Mouse (Mus musculus) MEL (cell line): ENCODE measurements at regions not wholly inside any gene's neighbourhood (a gene's known extent, or its start where the extent isn't known, plus 50 kb on each side); places are given as distances from the start of the nearest gene placed in this dataset.

Experiments used
- DNase-seq: peaks from one replicate; pipeline ENCODE4 v3.0.0; 2011; ENCODE audit warnings: low read depth, low spot score
- H3K27ac ChIP-seq: 2 replicates; pipeline ENCODE4 v1.5.1; 2012; ENCODE audit warnings: low read depth, mild to moderate bottlenecking, control low read depth, low read length, moderate library complexity; ENCODE audit not compliant: control insufficient read depth
- H3K27me3 ChIP-seq, 2 experiments: fragments of 150-350 bp in 1 of 2; sonication (generic) in 1 of 2; 2 replicates each; pipeline ENCODE4 v1.6.1; 2012; ENCODE audit warnings: low read length in 2 of 2, mild to moderate bottlenecking in 2 of 2, improper control_type of control experiment in 1 of 2, moderate library complexity in 1 of 2; ENCODE audit not compliant: insufficient read depth in 2 of 2, control insufficient read depth in 1 of 2
- H3K36me3 ChIP-seq, 2 experiments: 2 replicates each; pipeline ENCODE4 v1.6.1; 2012 to 2014; ENCODE audit warnings: low read length in 2 of 2, improper control_type of control experiment in 1 of 2, inconsistent platforms in 1 of 2, mild to moderate bottlenecking in 1 of 2; ENCODE audit not compliant: insufficient read depth in 2 of 2, control insufficient read depth in 1 of 2
- H3K4me1 ChIP-seq, 2 experiments: fragments of 150-350 bp in 1 of 2; sonication (generic) in 1 of 2; 2 replicates each; pipeline ENCODE4 v1.6.1; 2012; ENCODE audit warnings: low read length in 2 of 2, improper control_type of control experiment in 1 of 2, mild to moderate bottlenecking in 1 of 2; ENCODE audit not compliant: insufficient read depth in 2 of 2, control insufficient read depth in 1 of 2
- H3K4me3 ChIP-seq, 2 experiments: fragments of 150-350 bp in 1 of 2; sonication (generic) in 1 of 2; 2 replicates each; pipeline ENCODE4 v1.5.1; 2012; ENCODE audit warnings: low read depth in 2 of 2, low read length in 2 of 2, mild to moderate bottlenecking in 2 of 2, moderate library complexity in 2 of 2, control low read depth in 1 of 2, improper control_type of control experiment in 1 of 2; ENCODE audit not compliant: control insufficient read depth in 1 of 2, insufficient read depth in 1 of 2
- H3K79me2 ChIP-seq: 2 replicates; pipeline ENCODE4 v1.6.1; 2012; ENCODE audit warnings: mild to moderate bottlenecking, low read length, moderate library complexity; ENCODE audit not compliant: control insufficient read depth, poor library complexity, insufficient read depth
- H3K9ac ChIP-seq: 2 replicates; pipeline ENCODE4 v1.6.1; 2012; ENCODE audit warnings: low read depth, mild to moderate bottlenecking, control low read depth, low read length, moderate library complexity; ENCODE audit not compliant: control insufficient read depth, poor library complexity, severe bottlenecking
- H3K9me3 ChIP-seq: fragments of 150-350 bp; sonication (generic); replicated peaks from 2 replicates; pipeline ENCODE4 v1.6.1; 2012; ENCODE audit warnings: mild to moderate bottlenecking, low read length, improper control_type of control experiment, moderate library complexity; ENCODE audit not compliant: insufficient read depth
- BHLHE40 ChIP-seq: IDR thresholded peaks from 2 replicates; pipeline ENCODE4 v1.6.1; 2012; ENCODE audit warnings: low read depth, mild to moderate bottlenecking, inconsistent platforms, low read length, improper control_type of control experiment, borderline replicate concordance
- CHD1 ChIP-seq: IDR thresholded peaks from 2 replicates; pipeline ENCODE4 v1.6.1; 2012; ENCODE audit warnings: low read depth, mild to moderate bottlenecking, inconsistent platforms, low read length, improper control_type of control experiment
- CHD2 ChIP-seq: IDR thresholded peaks from 2 replicates; pipeline ENCODE4 v1.6.1; 2011; ENCODE audit warnings: low read length, improper control_type of control experiment
- CTCF ChIP-seq, 3 experiments: IDR thresholded peaks in 2 of 3; conservative IDR thresholded peaks in 1 of 3; 2 replicates each; pipeline ENCODE4 v1.5.1; 2011 to 2012; ENCODE audit warnings: low read length in 3 of 3, low read depth in 2 of 3, mild to moderate bottlenecking in 2 of 3, improper control_type of control experiment in 1 of 3, inconsistent platforms in 1 of 3, mixed read lengths in 1 of 3, moderate library complexity in 1 of 3; ENCODE audit not compliant: control insufficient read depth in 1 of 3, insufficient read depth in 1 of 3, poor library complexity in 1 of 3, severe bottlenecking in 1 of 3
- E2F4 ChIP-seq: IDR thresholded peaks from 2 replicates; pipeline ENCODE4 v1.6.1; 2011; ENCODE audit warnings: low read depth, low read length, improper control_type of control experiment, borderline replicate concordance
- ELF1 ChIP-seq: IDR thresholded peaks from 2 replicates; pipeline ENCODE4 v1.6.1; 2014; ENCODE audit warnings: low read depth, mild to moderate bottlenecking, inconsistent platforms, low read length, improper control_type of control experiment, moderate library complexity
- EP300 ChIP-seq, 2 experiments: IDR thresholded peaks; 2 replicates each; pipeline ENCODE4 v1.6.1; 2011; ENCODE audit warnings: improper control_type of control experiment in 2 of 2, low read length in 2 of 2, low read depth in 1 of 2, mild to moderate bottlenecking in 1 of 2
- ETS1 ChIP-seq: IDR thresholded peaks from 2 replicates; pipeline ENCODE4 v1.6.1; 2012; ENCODE audit warnings: low read depth, mild to moderate bottlenecking, inconsistent platforms, low read length, improper control_type of control experiment, moderate library complexity
- KAT2A ChIP-seq: conservative IDR thresholded peaks from 2 replicates; pipeline ENCODE4 v1.6.1; 2012; ENCODE audit warnings: low read depth, low read length, improper control_type of control experiment, inconsistent platforms
- MAFK ChIP-seq: IDR thresholded peaks from 2 replicates; pipeline ENCODE4 v1.6.1; 2011; ENCODE audit warnings: low read depth, mild to moderate bottlenecking, low read length, improper control_type of control experiment, borderline replicate concordance
- MAX ChIP-seq: IDR thresholded peaks from 2 replicates; pipeline ENCODE4 v1.6.1; 2011; ENCODE audit warnings: low read length, improper control_type of control experiment
- MAZ ChIP-seq: IDR thresholded peaks from 2 replicates; pipeline ENCODE4 v1.6.1; 2012; ENCODE audit warnings: low read depth, mild to moderate bottlenecking, inconsistent platforms, low read length, improper control_type of control experiment
- MEF2A ChIP-seq: IDR thresholded peaks from 2 replicates; pipeline ENCODE4 v1.6.1; 2014; ENCODE audit warnings: low read depth, mild to moderate bottlenecking, inconsistent platforms, low read length, improper control_type of control experiment; ENCODE audit not compliant: poor library complexity, insufficient replicate concordance, severe bottlenecking; ENCODE audit errors: extremely low read depth
- MYC ChIP-seq: IDR thresholded peaks from 2 replicates; pipeline ENCODE4 v1.6.1; 2011; ENCODE audit warnings: low read depth, mild to moderate bottlenecking, low read length, improper control_type of control experiment, moderate library complexity
- NELFE ChIP-seq: IDR thresholded peaks from 2 replicates; pipeline ENCODE4 v1.6.1; 2011; ENCODE audit warnings: low read depth, low read length, improper control_type of control experiment
- NRF1 ChIP-seq: IDR thresholded peaks from 2 replicates; pipeline ENCODE4 v1.6.1; 2014; ENCODE audit warnings: low read depth, mild to moderate bottlenecking, inconsistent platforms, low read length, improper control_type of control experiment, moderate library complexity; ENCODE audit not compliant: poor library complexity, insufficient read depth, severe bottlenecking
- POLR2A ChIP-seq, 2 experiments: IDR thresholded peaks; 2 replicates each; pipeline ENCODE4 v1.6.1; 2011 to 2012; ENCODE audit warnings: low read length in 2 of 2, mild to moderate bottlenecking in 2 of 2, control low read depth in 1 of 2, improper control_type of control experiment in 1 of 2, low read depth in 1 of 2, moderate library complexity in 1 of 2; ENCODE audit not compliant: control insufficient read depth in 1 of 2, insufficient read depth in 1 of 2, poor library complexity in 1 of 2
- POLR2AphosphoS2 ChIP-seq: IDR thresholded peaks from 2 replicates; pipeline ENCODE4 v1.6.1; 2011; ENCODE audit warnings: low read length, improper control_type of control experiment
- POLR2AphosphoS5 ChIP-seq: IDR thresholded peaks from 2 replicates; pipeline ENCODE4 v1.6.1; 2012; ENCODE audit warnings: low read depth, borderline replicate concordance, mild to moderate bottlenecking, inconsistent platforms, low read length, moderate library complexity, mixed read lengths
- RAD21 ChIP-seq: IDR thresholded peaks from 2 replicates; pipeline ENCODE4 v1.6.1; 2011; ENCODE audit warnings: mild to moderate bottlenecking, low read depth, low read length, improper control_type of control experiment
- SMC3 ChIP-seq: IDR thresholded peaks from 2 replicates; pipeline ENCODE4 v1.6.1; 2011; ENCODE audit warnings: low read depth, low read length, improper control_type of control experiment
- TAL1 ChIP-seq: IDR thresholded peaks from 2 replicates; pipeline ENCODE4 v1.6.1; 2012; ENCODE audit warnings: mild to moderate bottlenecking, inconsistent platforms, low read length, moderate library complexity, mixed read lengths
- TBP ChIP-seq: IDR thresholded peaks from 2 replicates; pipeline ENCODE4 v1.8.0; 2011; ENCODE audit warnings: low read depth, low read length, improper control_type of control experiment
- TCF12 ChIP-seq: IDR thresholded peaks from 2 replicates; pipeline ENCODE4 v1.6.1; 2014; ENCODE audit warnings: low read depth, mild to moderate bottlenecking, inconsistent platforms, low read length, improper control_type of control experiment, moderate library complexity
- UBTF ChIP-seq: IDR thresholded peaks from 2 replicates; pipeline ENCODE4 v1.6.1; 2012; ENCODE audit warnings: low read depth, mild to moderate bottlenecking, inconsistent platforms, low read length, improper control_type of control experiment, moderate library complexity, borderline replicate concordance; ENCODE audit not compliant: insufficient read depth
- USF2 ChIP-seq, 2 experiments: IDR thresholded peaks; 2 replicates each; pipeline ENCODE4 v1.6.1; 2011 to 2012; ENCODE audit warnings: improper control_type of control experiment in 2 of 2, low read length in 2 of 2, borderline replicate concordance in 1 of 2, inconsistent platforms in 1 of 2, low read depth in 1 of 2, mild to moderate bottlenecking in 1 of 2; ENCODE audit not compliant: insufficient read depth in 1 of 2
- ZC3H11A ChIP-seq: IDR thresholded peaks from 2 replicates; pipeline ENCODE4 v1.6.1; 2012; ENCODE audit warnings: low read depth, mild to moderate bottlenecking, inconsistent platforms, low read length, improper control_type of control experiment

DNA sequence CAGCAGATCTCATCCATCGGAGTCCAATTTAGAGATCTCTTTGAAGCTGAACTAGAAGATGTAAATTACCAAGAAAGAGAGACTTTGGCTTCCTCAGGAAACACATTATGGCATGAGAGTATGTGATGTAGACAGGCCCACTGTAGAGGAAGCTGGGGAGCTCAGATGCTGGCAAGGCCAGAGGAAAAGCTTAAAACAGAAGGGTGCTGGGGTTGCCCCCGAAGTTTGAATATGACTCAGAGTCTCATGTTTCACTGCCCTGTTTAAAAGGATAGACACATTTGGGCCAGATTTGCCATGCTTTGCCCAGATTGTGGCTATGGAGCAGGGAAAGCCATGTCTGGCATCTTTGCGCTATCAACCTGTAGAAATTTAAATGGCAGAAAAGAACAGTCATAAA is 705.1 kb downstream of the 5730522E02Rik start:
- no peaks in the 10 kb centered on the region for H3K36me3 ChIP-seq
- DNase-seq, result no peak
- no peak overlapping the region for H3K4me3 ChIP-seq
- no peaks in the 10 kb centered on the region for H3K27me3 ChIP-seq
- no peak overlapping the region for H3K27ac ChIP-seq
- no peaks in the 10 kb centered on the region for H3K4me1 ChIP-seq
- H3K9me3 ChIP-seq, result no peaks in the 10 kb centered on the region
- H3K79me2 ChIP-seq, result no peaks in the 10 kb centered on the region
- TF ChIP-seq NRF1 (no peak), ETS1 (no peak), MAX (no peak), MYC (no peak), POLR2AphosphoS5 (no peak), CTCF (IDR thresholded peaks at IDR 0.05 in 2 of 3, conservative IDR thresholded peaks at IDR 0.05 in 1 of 3; ENCODE audit: control insufficient read depth in 1 of 3, insufficient read depth in 1 of 3, low read depth in 2 of 3, low read length in 3 of 3, poor library complexity in 1 of 3, severe bottlenecking in 1 of 3) (no peak), NELFE (no peak), KAT2A (no peak), ZC3H11A (no peak), CHD1 (no peak), TCF12 (no peak), SMC3 (no peak), POLR2AphosphoS2 (no peak), TAL1 (no peak), BHLHE40 (no peak), E2F4 (no peak), MEF2A (no peak), RAD21 (no peak)
- H3K9ac ChIP-seq, result no peak overlapping the region

DNA sequence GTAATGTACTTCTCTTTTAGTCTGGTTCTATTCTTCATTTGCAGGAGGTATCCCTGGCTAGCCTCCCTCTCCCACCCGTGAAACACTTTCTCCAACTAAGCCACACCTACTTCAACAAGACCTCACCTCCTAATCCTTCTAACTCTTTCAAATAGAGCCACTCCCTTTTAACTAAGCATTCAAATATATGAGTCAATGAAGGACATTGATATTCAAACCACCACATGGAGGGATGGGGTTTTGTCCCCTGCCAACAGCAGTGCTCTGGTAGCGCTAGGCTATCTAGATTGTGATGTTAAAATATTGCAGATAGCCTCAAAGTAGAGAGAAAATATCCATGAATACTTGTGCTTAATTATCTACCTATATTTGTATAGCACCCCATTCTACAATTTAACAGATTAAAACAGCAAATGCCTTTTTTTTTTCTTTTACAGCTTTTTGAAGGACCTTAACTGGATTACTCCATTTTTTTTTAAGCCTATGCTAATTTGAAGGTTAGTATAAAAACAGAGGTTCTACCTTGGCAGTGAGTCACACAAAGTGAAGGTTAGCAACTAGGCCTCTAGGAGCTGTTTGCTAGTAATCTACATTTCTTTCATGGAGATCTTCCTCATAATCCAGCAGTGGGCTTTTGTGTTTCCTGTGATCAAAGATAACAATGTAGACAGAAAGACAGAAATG is 736.7 kb downstream of the 5730522E02Rik start:
- no peak overlapping the region for H3K9ac ChIP-seq
- H3K36me3 ChIP-seq, result no peaks in the 10 kb centered on the region
- no peak overlapping the region for H3K4me3 ChIP-seq
- no peak overlapping the region for H3K27ac ChIP-seq
- DNase-seq, result no peak
- no peaks in the 10 kb centered on the region for H3K9me3 ChIP-seq
- TF ChIP-seq USF2 (IDR thresholded peaks at IDR 0.05; ENCODE audit: borderline replicate concordance in 1 of 2, insufficient read depth in 1 of 2, low read depth in 1 of 2, low read length in 2 of 2), result no peak
- no peak for TF ChIP-seq CHD2
- TF ChIP-seq CHD1, result no peak
- TF ChIP-seq MAZ, result no peak
- no peak for TF ChIP-seq POLR2A (IDR thresholded peaks at IDR 0.05; ENCODE audit: control insufficient read depth in 1 of 2, insufficient read depth in 1 of 2, low read depth in 1 of 2, low read length in 2 of 2, poor library complexity in 1 of 2)
- TF ChIP-seq TBP, result no peak
- TF ChIP-seq UBTF, result no peak
- no peak for TF ChIP-seq EP300 (IDR thresholded peaks at IDR 0.05; ENCODE audit: low read depth in 1 of 2, low read length in 2 of 2)
- TF ChIP-seq SMC3, result no peak
- TF ChIP-seq RAD21, result no peak
- no peak for TF ChIP-seq POLR2AphosphoS5
- no peak for TF ChIP-seq MAX
- no peak for TF ChIP-seq MAFK
- TF ChIP-seq ELF1, result no peak
- TF ChIP-seq BHLHE40, result no peak
- H3K4me1 ChIP-seq, result no peaks in the 10 kb centered on the region
- H3K27me3 ChIP-seq, result no peaks in the 10 kb centered on the region
- H3K79me2 ChIP-seq, result no peaks in the 10 kb centered on the region
